Mouse (Mus musculus) bone marrow macrophage, adult 2 months (primary cell): ENCODE results near the gene Nrm. TPM values are rescaled to one million over a fixed set of nuclear protein-coding genes. Genes with fewer than 3 reads are reported as not detected.

ENCODE experiments used
- H3K27ac ChIP-seq: 2 replicates; pipeline ENCODE4 v1.5.1; 2012; ENCODE audit warnings: low read depth, low read length; ENCODE audit not compliant: insufficient read depth
- H3K4me1 ChIP-seq: 2 replicates; pipeline ENCODE4 v1.6.1; 2012; ENCODE audit warnings: low read length; ENCODE audit not compliant: control insufficient read depth, insufficient read depth
- H3K4me3 ChIP-seq: 2 replicates; pipeline ENCODE4 v1.5.1; 2012; ENCODE audit warnings: mild to moderate bottlenecking, low read length, moderate library complexity; ENCODE audit not compliant: insufficient read depth
- CTCF ChIP-seq: IDR thresholded peaks from 2 replicates; pipeline ENCODE4 v1.5.1; 2012; ENCODE audit warnings: low read depth, mild to moderate bottlenecking, low read length, moderate library complexity
- POLR2A ChIP-seq: IDR thresholded peaks from 2 replicates; pipeline ENCODE4 v1.6.1; 2012; ENCODE audit warnings: mild to moderate bottlenecking, low read depth, low read length, borderline replicate concordance
- polyA plus RNA-seq: library from polyadenylated mRNA; stranded (reverse); fragments of >200 nt; gene quantifications from 2 replicates; pipeline ENCODE4 v1.2.4, GENCODE M21; 2012; ENCODE audit not compliant: missing spikeins, insufficient read depth, insufficient read length

The Nrm gene
- polyA plus RNA-seq, 1 experiment: 31.7 TPM

DNA sequence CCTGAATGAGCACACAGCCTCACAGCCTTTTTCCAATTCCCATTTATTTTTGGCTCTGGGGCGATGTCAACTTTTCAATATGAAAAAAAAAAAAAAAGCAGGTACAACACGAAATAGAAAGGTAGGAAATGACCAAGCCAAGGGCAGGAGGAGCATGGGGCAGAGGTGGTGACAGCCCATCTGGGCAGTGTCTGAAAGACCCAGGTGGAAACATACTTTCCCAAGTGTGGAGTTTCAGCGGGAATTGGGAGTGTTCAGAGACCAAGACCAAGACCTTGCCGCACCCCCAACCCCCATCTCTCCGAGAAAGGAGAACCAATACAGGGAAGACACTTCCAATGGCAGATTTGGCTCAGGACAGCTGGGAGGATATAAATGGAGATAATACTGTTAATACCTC is 27.2 kb upstream of the Nrm start:
- TF ChIP-seq POLR2A (no peak), CTCF (no peak)
- Histone ChIP-seq H3K4me1 (peaks cover 14% of the 10 kb centered on the region), H3K27ac (no peak overlapping the region), H3K4me3 (no peak overlapping the region)

DNA sequence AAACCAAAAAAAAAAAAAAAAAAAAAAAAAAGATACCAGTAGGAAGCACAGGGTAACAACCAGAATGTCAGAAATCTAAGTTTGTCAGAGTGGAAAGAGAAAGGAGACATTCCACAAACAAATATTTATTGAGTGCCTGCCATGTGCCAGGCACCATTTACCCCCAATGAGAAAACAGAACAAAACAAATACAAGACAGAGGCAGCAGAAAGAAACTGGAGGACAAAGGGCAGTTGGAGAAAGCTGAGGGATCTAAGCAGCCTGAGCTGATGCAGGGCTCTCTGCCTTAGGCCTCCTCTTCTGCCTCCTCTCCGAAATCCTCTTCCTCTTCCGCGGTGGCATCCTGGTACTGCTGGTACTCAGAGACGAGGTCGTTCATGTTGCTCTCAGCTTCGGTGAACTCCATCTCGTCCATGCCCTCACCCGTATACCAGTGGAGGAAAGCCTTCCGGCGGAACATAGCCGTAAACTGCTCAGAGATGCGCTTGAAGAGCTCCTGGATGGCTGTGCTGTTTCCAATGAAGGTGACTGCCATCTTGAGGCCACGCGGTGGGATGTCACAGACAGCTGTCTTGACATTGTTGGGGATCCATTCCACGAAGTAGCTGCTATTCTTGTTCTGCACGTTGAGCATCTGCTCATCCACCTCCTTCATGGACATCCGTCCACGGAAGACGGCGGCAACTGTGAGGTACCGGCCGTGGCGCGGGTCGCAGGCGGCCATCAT is 26.3 kb upstream of the Nrm start:
- Histone ChIP-seq H3K4me3 (peak overlapping the region; percentile 95), H3K4me1 (peaks cover 21% of the 10 kb centered on the region), H3K27ac (no peak overlapping the region)
- TF ChIP-seq POLR2A (no peak), CTCF (no peak; the same call in 1 of the 2 replicates)

- H3K27ac ChIP-seq: no peak overlapping the region
- peaks cover 21% of the 10 kb centered on the region for H3K4me1 ChIP-seq
- H3K4me3 ChIP-seq: peak overlapping the region; percentile 95
- TF ChIP-seq POLR2A: no peak
- no peak for TF ChIP-seq CTCF
Measured at GRCm38 (mm10) chr17:35835424-35836140, 25.5 kb upstream of the Nrm start.

GRCm38 (mm10) chr17:35836178-35836965 is 24.7 kb upstream of the Nrm start:
- peaks cover 21% of the 10 kb centered on the region for H3K4me1 ChIP-seq
- H3K4me3 ChIP-seq: peak overlapping the region; percentile 95
- H3K27ac ChIP-seq: peak overlapping the region; percentile 84
- TF ChIP-seq POLR2A (no peak), CTCF (peak; percentile 41; the same call in 1 of the 2 replicates)

GRCm38 (mm10) chr17:35836991-35837422 is 24.1 kb upstream of the Nrm start:
- H3K4me3 ChIP-seq: peak overlapping the region; percentile 95
- TF ChIP-seq CTCF: no peak
- no peak for TF ChIP-seq POLR2A
- peaks cover 21% of the 10 kb centered on the region for H3K4me1 ChIP-seq
- peak overlapping the region; percentile 84 for H3K27ac ChIP-seq

DNA sequence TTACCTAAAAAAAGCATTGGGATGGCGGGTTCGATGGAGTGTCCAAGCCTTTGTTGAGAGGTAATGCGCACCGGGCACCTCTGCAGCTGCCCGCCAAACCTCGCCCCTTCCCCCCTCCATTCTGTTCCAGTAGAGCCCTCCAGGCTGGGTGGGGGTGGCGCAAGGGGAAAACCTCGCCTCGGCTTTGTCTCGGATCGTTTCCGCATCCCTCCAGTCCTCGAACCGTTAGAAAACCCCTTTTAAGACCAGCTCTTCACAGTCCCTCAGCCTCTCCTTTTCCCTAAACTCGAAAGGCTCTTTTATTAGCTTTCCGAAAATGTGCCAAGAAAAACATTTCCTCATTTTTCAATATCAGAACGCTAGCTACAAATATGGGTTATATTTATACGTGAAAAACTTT is 23.6 kb upstream of the Nrm start:
- TF ChIP-seq CTCF: no peak
- TF ChIP-seq POLR2A: 0 out of 2 replicates have a peak, but pooled peaks have one; percentile 29
- peak overlapping the region; percentile 83 for H3K27ac ChIP-seq
- peaks cover 21% of the 10 kb centered on the region for H3K4me1 ChIP-seq

DNA sequence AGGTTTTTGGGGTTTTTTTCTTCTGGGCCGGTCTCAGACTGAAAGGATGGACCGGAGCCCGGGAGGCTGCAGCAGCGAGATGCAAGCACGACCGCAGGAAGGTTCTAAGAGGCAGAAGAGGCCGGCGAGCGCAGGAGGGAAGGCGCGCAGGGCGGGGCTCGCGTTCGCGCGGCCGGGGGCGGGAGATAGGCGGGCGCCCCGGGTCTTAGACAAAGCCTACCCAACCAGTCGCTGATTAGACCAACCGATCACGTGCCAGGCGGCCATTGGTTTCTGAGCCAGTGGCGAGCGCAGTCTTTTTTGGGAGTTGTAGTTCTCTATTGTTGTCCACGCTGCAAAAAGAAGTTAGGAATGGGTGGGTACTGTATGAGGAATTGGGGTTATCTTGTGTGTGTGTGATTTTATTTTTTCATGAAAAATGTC is 23.0 kb upstream of the Nrm start, which contains the start of gene Tubb5:
TSS of gene Tubb5 (minus strand) at position 185 of the 423 bp plus-strand sequence.
- TF ChIP-seq CTCF (no peak), POLR2A (peak; percentile 77; the same call in 1 of the 2 replicates)
- peak within 1 kb of the TSS; percentile 83 for H3K27ac ChIP-seq
- H3K4me3 ChIP-seq: peak within 1 kb of the TSS; percentile 95
- peaks cover 23% of the 10 kb centered on the region for H3K4me1 ChIP-seq

More for the DNA sequence above, 23.6 kb upstream of the Nrm start:
- peak overlapping the region; percentile 95 for H3K4me3 ChIP-seq

DNA sequence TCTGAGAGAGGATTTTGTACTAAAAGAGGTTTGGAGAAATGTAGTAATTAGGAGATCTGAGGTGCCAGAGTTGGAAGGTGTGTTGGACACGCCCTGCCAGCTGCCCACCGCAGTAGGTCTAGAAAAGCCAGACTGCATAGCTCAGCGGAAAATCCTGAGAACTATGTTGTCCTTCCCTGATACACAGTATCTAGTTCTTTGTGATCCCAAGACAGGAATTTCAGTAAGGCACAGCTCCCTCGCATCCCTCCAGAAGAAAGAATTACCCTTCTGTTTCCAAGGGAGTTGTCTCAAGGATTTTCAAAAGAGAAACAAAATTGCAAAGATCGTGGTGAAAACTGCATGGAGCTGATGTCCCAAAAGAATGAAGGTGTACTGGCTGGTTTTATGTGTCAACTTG is 22.5 kb upstream of the Nrm start:
- TF ChIP-seq POLR2A (no peak), CTCF (no peak)
- peaks cover 23% of the 10 kb centered on the region for H3K4me1 ChIP-seq
- H3K27ac ChIP-seq: peak overlapping the region; percentile 41

GRCm38 (mm10) chr17:35839002-35839401 is 22.1 kb upstream of the Nrm start:
- Histone ChIP-seq H3K27ac (peak overlapping the region; percentile 41), H3K4me3 (peak overlapping the region; percentile 38), H3K4me1 (peaks cover 21% of the 10 kb centered on the region)

More for the DNA sequence above, 22.5 kb upstream of the Nrm start:
- peak overlapping the region; percentile 38 for H3K4me3 ChIP-seq

DNA sequence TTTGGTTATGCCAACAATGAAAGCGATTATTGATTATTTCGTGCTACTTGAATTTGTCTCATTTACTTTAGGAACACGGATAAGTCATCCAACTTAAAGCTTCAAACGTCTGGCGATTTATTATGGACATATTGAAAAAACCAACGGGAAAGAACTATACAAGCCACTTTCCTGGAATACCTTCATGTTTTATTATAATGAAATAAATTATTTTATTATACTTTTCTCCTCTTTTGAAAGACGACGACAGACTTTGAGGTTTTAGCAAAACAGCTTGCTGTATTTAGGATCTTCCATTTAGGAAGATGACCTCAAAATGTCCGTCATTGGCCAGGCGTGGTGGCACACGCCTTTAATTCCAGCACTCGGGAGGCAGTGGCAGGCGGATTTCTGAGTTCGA is 20.6 kb upstream of the Nrm start:
- Histone ChIP-seq H3K27ac (peak overlapping the region; percentile 51), H3K4me1 (peaks cover 12% of the 10 kb centered on the region), H3K4me3 (peak overlapping the region; percentile 27; the same call in 1 of the 2 replicates)
- TF ChIP-seq POLR2A (no peak), CTCF (no peak)
